Mouse (Mus musculus): ENCODE results near the gene Prdm13. TPM values are rescaled to one million over a fixed set of nuclear protein-coding genes. Genes with fewer than 3 reads are reported as not detected.
A peak's percentile ranks its signal among the peaks of the same experiment; 100 is the strongest.

Prdm13 gene
- polyA plus RNA-seq, 1 experiment = not detected

DNA sequence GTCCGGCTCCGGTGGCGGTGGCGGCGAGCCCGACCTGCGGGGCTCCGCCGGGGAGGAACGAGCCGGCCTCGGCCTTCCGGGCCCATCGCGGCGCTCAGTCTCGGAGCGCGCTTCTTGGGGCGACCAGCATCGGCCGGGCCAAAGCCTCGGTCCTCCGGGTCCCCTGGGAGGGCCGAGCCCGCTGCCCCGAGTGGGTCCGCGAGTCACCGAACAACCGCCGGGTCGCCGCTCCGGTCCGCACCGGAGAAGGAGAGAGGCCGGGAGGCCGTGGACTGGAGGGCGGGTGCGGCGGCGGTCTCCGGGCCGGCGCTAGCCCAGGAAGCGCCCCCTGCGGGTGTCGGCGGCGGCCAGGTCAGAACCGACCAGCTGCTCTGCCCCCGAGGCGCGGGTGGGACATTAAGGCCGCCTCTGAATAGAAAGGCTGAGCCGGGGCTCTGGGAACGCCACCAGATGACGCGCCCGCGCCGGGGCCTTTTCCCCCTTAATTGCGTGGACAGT lies 3.0 kb upstream of the Prdm13 start:
- H3K36me3 ChIP-seq (replicated peaks; ENCODE audit: low read length) = no peaks in the 10 kb centered on the region
- H3K4me1 ChIP-seq = peaks cover 18% of the 10 kb centered on the region
- H3K4me3 ChIP-seq (replicated peaks) = peak overlapping the region; percentile 86
- peaks cover 8% of the 10 kb centered on the region; the same call in 1 of the 2 replicates for H3K9me3 ChIP-seq
- TF ChIP-seq GATA1 (IDR thresholded peaks at IDR 0.05; ENCODE audit: borderline replicate concordance, low read length) (no peak), FLI1 (IDR thresholded peaks at IDR 0.05; ENCODE audit: low read length) (no peak)
- H3K27me3 ChIP-seq (replicated peaks) = peaks cover 91% of the 10 kb centered on the region

DNA sequence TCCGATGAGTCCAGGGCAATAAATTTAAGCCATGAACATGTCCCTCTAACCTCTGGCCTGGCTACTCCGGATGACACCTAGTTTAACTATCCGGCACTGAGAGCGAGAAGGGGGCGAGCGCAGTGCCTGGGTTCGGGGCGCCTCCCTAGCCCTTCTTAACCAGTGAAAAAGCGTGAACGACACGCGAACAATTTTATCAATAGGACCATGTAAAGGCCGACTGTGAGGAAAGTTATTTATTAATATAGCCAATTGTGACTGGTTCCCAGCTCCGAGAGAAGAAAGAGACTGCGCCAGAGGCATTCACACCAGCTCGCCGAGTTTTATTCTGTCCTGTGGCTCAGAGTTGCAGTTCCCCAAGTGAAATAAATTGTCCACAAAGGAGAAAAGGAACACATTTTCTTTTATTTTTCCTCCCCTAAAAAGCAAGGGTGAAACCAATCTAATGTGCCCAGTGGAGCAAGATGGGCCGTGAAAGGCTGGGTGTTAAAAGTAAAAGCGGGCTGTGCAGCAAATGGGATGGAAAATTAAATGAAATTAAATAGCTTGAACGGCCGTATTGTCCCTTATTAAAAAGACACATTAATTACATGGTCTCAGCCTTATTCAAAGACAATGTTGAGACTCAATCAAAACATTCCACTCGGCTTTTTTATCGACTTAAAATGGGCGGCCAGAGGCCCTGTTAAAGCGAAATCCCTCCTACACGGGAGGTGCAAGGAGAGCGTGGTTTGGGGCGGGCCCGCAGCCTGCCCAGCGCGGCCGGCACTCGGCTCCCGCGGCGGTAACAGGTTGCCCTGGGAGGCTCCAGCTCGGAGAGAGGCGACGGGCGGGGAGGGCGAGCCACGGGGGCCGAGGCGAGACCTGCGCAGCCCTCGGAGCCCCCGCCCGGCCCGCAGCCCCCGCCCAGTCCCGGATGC lies 2.3 kb upstream of the Prdm13 start:
- Histone ChIP-seq H3K4me3 (replicated peaks) (peak overlapping the region; percentile 86), H3K36me3 (replicated peaks; ENCODE audit: low read length) (no peaks in the 10 kb centered on the region), H3K9me3 (peaks cover 8% of the 10 kb centered on the region; the same call in 1 of the 2 replicates), H3K27me3 (replicated peaks) (peaks cover 94% of the 10 kb centered on the region), H3K4me1 (peaks cover 18% of the 10 kb centered on the region)
- TF ChIP-seq FLI1 (IDR thresholded peaks at IDR 0.05; ENCODE audit: low read length) = no peak
- no peak for TF ChIP-seq GATA1 (IDR thresholded peaks at IDR 0.05; ENCODE audit: borderline replicate concordance, low read length)

DNA sequence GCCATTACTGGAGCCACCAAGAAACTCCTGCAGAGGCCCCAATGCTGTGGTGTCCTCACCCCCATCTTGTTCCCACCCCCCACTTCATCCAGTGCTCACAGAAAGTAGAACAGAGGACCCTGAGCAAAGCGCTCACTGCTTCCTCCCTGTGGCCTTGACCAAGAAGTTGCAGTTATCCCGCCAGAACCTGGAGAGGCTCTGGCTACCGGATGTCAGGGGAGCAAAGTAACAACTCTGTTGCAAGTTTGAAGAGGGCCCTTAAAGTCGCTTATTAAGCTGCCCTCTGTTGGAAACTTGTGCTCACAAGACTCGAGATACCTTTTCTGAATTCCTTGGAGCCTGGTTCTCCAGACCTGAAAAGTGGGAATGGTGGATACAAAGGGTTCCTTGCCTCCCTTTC lies 1.2 kb upstream of the Prdm13 start:
- no peak overlapping the region for H3K4me3 ChIP-seq (replicated peaks)
- peaks cover 8% of the 10 kb centered on the region; the same call in 1 of the 2 replicates for H3K9me3 ChIP-seq
- H3K27me3 ChIP-seq (replicated peaks) = peaks cover 98% of the 10 kb centered on the region
- peaks cover 18% of the 10 kb centered on the region for H3K4me1 ChIP-seq
- H3K36me3 ChIP-seq (replicated peaks; ENCODE audit: low read length) = no peaks in the 10 kb centered on the region
- no peak for TF ChIP-seq GATA1 (IDR thresholded peaks at IDR 0.05; ENCODE audit: borderline replicate concordance, low read length)
- no peak for TF ChIP-seq FLI1 (IDR thresholded peaks at IDR 0.05; ENCODE audit: low read length)

GRCm38 (mm10) chr4:21686416-21686815 lies 653 bp upstream of the Prdm13 start:
- TF ChIP-seq FLI1 (IDR thresholded peaks at IDR 0.05; ENCODE audit: low read length) (no peak), GATA1 (IDR thresholded peaks at IDR 0.05; ENCODE audit: borderline replicate concordance, low read length) (no peak)
- peaks cover 95% of the 10 kb centered on the region for H3K27me3 ChIP-seq (replicated peaks)
- no peak overlapping the region for H3K4me3 ChIP-seq (replicated peaks)

DNA sequence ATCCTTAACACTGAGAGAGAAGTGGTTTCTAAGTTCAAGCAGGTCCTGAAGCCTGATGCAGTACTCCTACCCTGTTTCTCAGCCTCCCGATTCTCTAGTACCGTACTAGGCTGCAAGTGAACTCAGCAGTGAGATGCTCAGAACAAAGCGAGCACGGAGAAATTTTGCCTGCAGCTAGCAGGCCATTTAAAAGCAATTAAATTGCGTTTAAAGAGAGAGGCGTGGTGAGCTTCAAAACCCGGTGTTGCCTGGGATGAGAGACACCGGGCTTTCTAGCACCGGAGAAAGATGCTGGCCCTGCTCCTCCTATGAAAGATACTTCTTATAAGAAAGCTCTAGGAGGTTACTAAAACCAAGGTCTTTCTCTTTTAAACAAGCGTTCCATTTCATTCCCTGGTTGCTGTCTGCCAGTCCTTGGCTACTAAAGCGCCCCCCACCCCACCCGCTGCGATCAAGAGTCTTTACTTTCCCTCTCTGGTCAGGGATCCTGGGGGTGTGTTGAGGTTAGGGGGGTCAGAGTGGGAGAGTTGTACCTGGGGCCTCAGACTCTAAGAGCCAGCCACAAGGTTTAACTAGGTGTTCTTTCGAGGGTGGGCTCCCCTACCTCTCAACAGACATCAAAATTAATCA lies 1.3 kb downstream of the Prdm13 start:
- H3K4me1 ChIP-seq = peaks cover 20% of the 10 kb centered on the region
- peaks cover 95% of the 10 kb centered on the region for H3K27me3 ChIP-seq (replicated peaks)
- H3K9me3 ChIP-seq = peaks cover 8% of the 10 kb centered on the region; the same call in 1 of the 2 replicates
- no peak overlapping the region for H3K4me3 ChIP-seq (replicated peaks)
- H3K36me3 ChIP-seq (replicated peaks; ENCODE audit: low read length) = no peaks in the 10 kb centered on the region
- TF ChIP-seq FLI1 (IDR thresholded peaks at IDR 0.05; ENCODE audit: low read length) (no peak), GATA1 (IDR thresholded peaks at IDR 0.05; ENCODE audit: borderline replicate concordance, low read length) (no peak)

More at GRCm38 (mm10) chr4:21686416-21686815, 653 bp upstream of the Prdm13 start:
- peaks cover 8% of the 10 kb centered on the region; the same call in 1 of the 2 replicates for H3K9me3 ChIP-seq
- no peaks in the 10 kb centered on the region for H3K36me3 ChIP-seq (replicated peaks; ENCODE audit: low read length)
- peaks cover 18% of the 10 kb centered on the region for H3K4me1 ChIP-seq

DNA sequence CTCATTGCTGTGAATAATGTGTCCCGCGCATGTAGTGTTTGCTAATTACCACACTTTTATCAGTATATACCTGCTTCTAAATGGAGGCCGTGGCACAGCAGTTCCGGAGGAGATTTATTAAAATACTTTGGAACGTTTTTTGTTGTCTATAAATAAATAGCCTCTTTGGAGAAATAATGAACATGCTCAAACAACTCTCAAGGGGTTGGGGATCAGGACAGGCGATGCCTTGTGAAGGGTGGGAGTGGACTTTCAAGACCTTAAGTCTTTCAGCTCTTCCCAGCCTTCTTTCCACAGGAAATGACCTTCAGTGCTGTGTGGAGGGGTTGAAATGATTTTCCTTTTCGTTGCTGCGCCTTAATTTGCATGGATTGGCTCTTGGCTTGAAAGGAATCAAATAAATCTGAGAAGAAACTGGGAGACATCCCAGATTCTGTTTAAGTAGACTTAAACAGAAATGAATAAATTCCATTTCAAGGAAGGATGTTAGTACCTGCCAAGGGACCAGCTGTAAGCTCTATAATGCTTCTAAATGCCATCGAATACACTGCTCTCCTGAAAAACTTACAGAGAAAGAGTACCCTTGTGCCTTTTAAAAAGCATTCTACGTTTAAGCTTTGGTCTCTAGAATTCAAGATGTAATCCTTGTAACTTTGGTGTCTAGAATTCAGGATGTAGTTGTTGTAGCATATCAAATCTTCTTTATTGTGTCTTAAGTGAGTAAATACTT lies 3.2 kb downstream of the Prdm13 start:
- Histone ChIP-seq H3K27me3 (replicated peaks) (peaks cover 96% of the 10 kb centered on the region), H3K4me3 (replicated peaks) (no peak overlapping the region), H3K9me3 (peaks cover 13% of the 10 kb centered on the region; the same call in 1 of the 2 replicates), H3K4me1 (peaks cover 22% of the 10 kb centered on the region), H3K36me3 (replicated peaks; ENCODE audit: low read length) (no peaks in the 10 kb centered on the region)
- no peak for TF ChIP-seq GATA1 (IDR thresholded peaks at IDR 0.05; ENCODE audit: borderline replicate concordance, low read length)

- no peak overlapping the region for H3K4me3 ChIP-seq (replicated peaks)
- no peak for TF ChIP-seq FLI1 (IDR thresholded peaks at IDR 0.05; ENCODE audit: low read length)
- TF ChIP-seq GATA1 (IDR thresholded peaks at IDR 0.05; ENCODE audit: borderline replicate concordance, low read length) = no peak
- H3K9me3 ChIP-seq = peaks cover 5% of the 10 kb centered on the region; the same call in 1 of the 2 replicates
- peaks cover 96% of the 10 kb centered on the region for H3K27me3 ChIP-seq (replicated peaks)
- no peaks in the 10 kb centered on the region for H3K36me3 ChIP-seq (replicated peaks; ENCODE audit: low read length)
- H3K4me1 ChIP-seq = peaks cover 22% of the 10 kb centered on the region
Observed at GRCm38 (mm10) chr4:21680971-21681370, 4.8 kb downstream of the Prdm13 start.

- Histone ChIP-seq H3K36me3 (replicated peaks; ENCODE audit: low read length) (no peaks in the 10 kb centered on the region), H3K9me3 (peaks cover 5% of the 10 kb centered on the region; the same call in 1 of the 2 replicates), H3K4me1 (peaks cover 22% of the 10 kb centered on the region), H3K27me3 (replicated peaks) (peaks cover 94% of the 10 kb centered on the region), H3K4me3 (replicated peaks) (peak overlapping the region; percentile 89)
- TF ChIP-seq GATA1 (IDR thresholded peaks at IDR 0.05; ENCODE audit: borderline replicate concordance, low read length) (no peak), FLI1 (IDR thresholded peaks at IDR 0.05; ENCODE audit: low read length) (no peak)
Observed at GRCm38 (mm10) chr4:21679624-21680480, 5.9 kb downstream of the Prdm13 start.
